Mouse (Mus musculus): ENCODE measurements around the gene Mapk3. TPM values are rescaled to one million over a fixed set of nuclear protein-coding genes. Genes with fewer than 3 reads are reported as not detected.
A peak's percentile ranks its signal among the peaks of the same experiment; 100 is the strongest.
"Not testable (repeated sequence)": the region's sequence is repeated elsewhere in the genome, so short reads cannot be mapped to it uniquely, and the experiment has no call there.

Mapk3 gene
- 49.6 and 50.3 TPM in 2 replicates for polyA plus RNA-seq (2015; fragmentation: Nextera tagmentation; extraction: Ambion mirVana)

DNA sequence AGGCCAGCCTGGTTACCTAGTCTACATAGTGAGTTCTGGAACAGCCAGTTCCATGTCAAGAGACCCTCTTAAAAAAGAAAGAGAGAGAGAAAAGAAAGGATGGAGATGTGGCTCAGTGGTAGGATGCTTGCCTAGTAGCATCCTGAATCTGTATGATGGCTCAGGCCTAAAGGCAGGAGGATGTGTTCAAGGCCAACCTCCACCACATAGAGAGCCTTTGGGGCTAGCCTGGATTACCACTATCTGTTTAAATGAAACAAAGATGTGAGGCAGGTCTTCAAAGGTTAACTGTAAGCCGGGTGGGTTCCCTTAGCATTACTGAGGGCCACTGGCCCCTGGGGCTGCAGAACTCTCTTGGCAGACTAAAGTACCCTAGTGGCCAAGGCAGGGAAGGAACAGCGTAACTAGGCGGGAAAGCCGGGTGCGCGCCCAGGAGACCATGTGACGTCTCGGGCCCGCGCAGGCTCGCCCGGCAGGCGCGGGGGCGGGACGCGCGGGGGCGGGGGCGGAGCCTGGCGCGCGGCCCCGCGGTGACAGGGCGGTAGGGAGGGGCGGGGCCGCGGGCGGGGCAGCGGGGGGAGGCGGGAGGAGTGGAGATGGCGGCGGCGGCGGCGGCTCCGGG lies at the start of gene Mapk3:
Mapk3 (plus strand) TSS at position 552 of the 622 bp plus-strand sequence.
- Histone ChIP-seq H3K4me2 (replicated peaks) (peak within 1 kb of the TSS; percentile 93), H3K27ac (peak within 1 kb of the TSS; percentile 69), H3K9ac (peak within 1 kb of the TSS; percentile 85), H3K4me3 (peak within 1 kb of the TSS; percentile 82), H3K9me3 (no peaks in the 10 kb centered on the region), H3K4me1 (peaks cover 39% of the 10 kb centered on the region), H3K27me3 (no peaks in the 10 kb centered on the region), H3K36me3 (peaks cover 17% of the 10 kb centered on the region)
- peak; percentile 73 for ATAC-seq (ENCODE audit: low FRiP score, low read depth)
- WGBS, result 1% methylated on average over 30 of the region's 38 CpGs

DNA sequence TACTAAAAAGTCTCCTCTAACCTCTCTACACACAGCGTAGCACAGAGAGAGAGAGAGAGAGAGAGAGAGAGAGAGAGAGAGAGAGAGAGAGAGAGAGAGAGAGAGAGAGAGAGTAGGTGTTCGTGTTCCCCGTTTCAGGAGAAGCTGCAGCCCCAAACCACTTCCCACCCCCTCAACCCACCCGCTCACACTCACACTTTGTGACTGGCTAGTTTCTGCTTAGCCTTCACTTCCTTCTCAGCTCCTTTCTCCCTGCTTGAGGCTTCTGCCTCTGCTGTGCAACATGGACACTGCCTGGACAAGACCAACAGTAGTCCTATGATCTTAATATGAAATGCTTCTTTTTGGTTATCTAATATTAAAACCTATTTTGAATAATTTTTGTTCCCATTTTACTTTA lies 49.1 kb upstream of the Mapk3 start:
- no peak for ATAC-seq (ENCODE audit: low FRiP score, low read depth)
- H3K27ac ChIP-seq, result no peak overlapping the region
- H3K4me1 ChIP-seq, result peaks cover under 1% of the 10 kb centered on the region
- no peaks in the 10 kb centered on the region for H3K9me3 ChIP-seq
- no peak overlapping the region for H3K4me2 ChIP-seq (replicated peaks)
- WGBS, result 60% methylated on average over 4 of the region's 4 CpGs
- peaks cover 10% of the 10 kb centered on the region for H3K27me3 ChIP-seq
- H3K4me3 ChIP-seq, result no peak overlapping the region
- no peaks in the 10 kb centered on the region for H3K36me3 ChIP-seq
- H3K9ac ChIP-seq, result no peak overlapping the region

DNA sequence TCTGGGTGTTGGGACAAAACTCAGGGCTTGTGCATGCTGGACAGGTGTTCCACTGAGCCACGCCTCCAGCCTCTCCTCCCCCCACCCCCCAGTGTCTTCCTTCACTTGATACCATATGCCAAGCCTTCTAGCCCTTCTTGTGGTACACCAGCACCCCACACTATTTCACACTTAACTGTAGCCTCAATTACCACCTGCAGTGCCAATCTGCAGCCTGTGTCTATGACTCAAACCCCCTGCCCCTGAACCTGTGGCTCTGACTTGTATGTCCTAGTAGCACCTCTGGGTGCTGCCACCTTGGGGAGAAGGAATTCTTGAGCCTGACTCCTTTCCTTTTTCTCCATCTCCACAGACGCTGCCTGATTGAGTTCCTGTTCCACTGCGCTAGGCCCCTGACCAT lies 47.5 kb upstream of the Mapk3 start:
- H3K4me3 ChIP-seq, result no peak overlapping the region
- H3K27me3 ChIP-seq, result no peaks in the 10 kb centered on the region
- H3K9me3 ChIP-seq, result no peaks in the 10 kb centered on the region
- no peak overlapping the region for H3K9ac ChIP-seq
- ATAC-seq (ENCODE audit: low FRiP score, low read depth), result no peak
- WGBS, result 75% methylated on average over 3 of the region's 3 CpGs
- H3K36me3 ChIP-seq, result no peaks in the 10 kb centered on the region
- no peaks in the 10 kb centered on the region for H3K4me1 ChIP-seq
- no peak overlapping the region for H3K27ac ChIP-seq
- no peak overlapping the region for H3K4me2 ChIP-seq (replicated peaks)

DNA sequence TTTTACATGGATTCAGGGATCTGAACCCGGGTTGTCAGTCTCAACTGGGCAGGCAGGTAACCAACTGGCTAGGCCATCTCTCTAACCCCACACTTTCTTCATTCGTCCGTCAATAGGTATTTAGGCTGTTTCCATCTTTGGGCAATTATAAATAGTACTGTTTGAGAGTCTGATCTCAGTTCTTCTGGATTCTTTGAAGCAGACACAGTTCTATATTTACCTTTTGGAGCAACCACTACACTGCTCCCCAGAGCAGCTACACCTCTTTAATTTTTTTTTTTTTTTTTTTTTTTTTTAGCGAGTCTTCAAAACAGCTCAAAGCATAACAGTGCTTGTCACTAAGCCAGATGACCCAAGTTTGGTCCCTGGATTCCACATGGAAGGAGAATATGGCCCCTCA lies 43.7 kb upstream of the Mapk3 start:
- WGBS, result 77% methylated on average over 4 of the region's 4 CpGs
- H3K9me3 ChIP-seq, result no peaks in the 10 kb centered on the region
- no peak overlapping the region for H3K4me3 ChIP-seq
- no peak for ATAC-seq (ENCODE audit: low FRiP score, low read depth)
- no peak overlapping the region for H3K9ac ChIP-seq
- H3K36me3 ChIP-seq, result no peaks in the 10 kb centered on the region
- no peaks in the 10 kb centered on the region for H3K27me3 ChIP-seq
- no peak overlapping the region for H3K4me2 ChIP-seq (replicated peaks)
- no peak overlapping the region for H3K27ac ChIP-seq
- no peaks in the 10 kb centered on the region for H3K4me1 ChIP-seq

DNA sequence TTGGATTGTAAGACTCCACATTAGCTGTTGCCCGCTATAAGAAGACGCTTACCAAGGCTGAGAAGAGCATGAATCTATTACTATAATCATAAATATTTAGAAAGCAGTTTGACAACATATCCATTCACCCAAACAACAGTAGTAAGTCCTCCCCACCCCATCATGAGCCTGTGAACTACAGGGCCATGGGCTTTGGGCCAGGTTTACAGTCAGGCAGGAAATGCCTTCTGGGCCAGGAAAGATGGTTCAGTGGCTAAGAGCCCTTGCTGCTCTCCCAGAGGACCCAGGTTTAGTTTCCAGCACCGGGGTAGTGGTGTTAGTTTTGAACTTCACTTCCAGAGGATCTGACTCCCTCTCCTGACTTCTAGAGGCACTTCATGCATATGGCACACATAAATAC lies 41.8 kb upstream of the Mapk3 start:
- no peaks in the 10 kb centered on the region for H3K36me3 ChIP-seq
- no peak overlapping the region for H3K9ac ChIP-seq
- H3K27me3 ChIP-seq, result no peaks in the 10 kb centered on the region
- H3K27ac ChIP-seq, result no peak overlapping the region
- H3K4me1 ChIP-seq, result no peaks in the 10 kb centered on the region
- no peak overlapping the region for H3K4me2 ChIP-seq (replicated peaks)
- no peak for ATAC-seq (ENCODE audit: low FRiP score, low read depth)
- H3K9me3 ChIP-seq, result no peaks in the 10 kb centered on the region
- no peak overlapping the region for H3K4me3 ChIP-seq
- 89% methylated on average over 3 of the region's 3 CpGs for WGBS

DNA sequence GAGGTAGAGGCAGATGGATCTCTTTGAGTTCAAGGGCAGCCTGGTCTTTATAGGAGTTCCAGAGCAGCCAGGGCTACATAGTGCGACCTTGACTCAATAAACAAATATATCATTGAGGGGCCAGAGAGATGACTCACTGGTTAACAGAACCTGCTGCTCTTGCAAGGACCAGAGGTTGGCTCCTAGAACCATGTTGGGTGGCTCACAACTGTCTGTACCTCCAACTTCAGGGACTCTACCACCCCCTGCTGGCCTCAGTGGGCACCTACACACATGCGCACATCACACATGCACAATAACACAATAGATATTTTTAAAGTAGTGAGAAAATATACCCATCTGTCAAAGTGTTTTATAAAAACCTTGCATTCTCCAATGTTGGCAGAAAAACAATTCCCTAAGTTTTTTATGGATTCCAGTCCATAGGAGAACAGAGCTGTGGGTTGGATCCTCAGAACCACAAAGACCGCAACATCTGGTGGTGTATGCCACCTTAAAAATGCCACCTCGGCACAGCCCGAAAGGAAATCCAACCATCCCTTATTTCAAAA lies 40.5 kb upstream of the Mapk3 start:
- 95% methylated on average over 5 of the region's 5 CpGs for WGBS
- H3K9me3 ChIP-seq, result 0 out of 2 replicates have a peak, but pooled peaks cover 5% of the 10 kb centered on the region
- no peaks in the 10 kb centered on the region for H3K4me1 ChIP-seq
- ATAC-seq (ENCODE audit: low FRiP score, low read depth), result no peak
- H3K27ac ChIP-seq, result no peak overlapping the region
- no peak overlapping the region for H3K9ac ChIP-seq
- H3K4me2 ChIP-seq (replicated peaks), result no peak overlapping the region
- H3K36me3 ChIP-seq, result no peaks in the 10 kb centered on the region
- no peak overlapping the region for H3K4me3 ChIP-seq
- H3K27me3 ChIP-seq, result no peaks in the 10 kb centered on the region

DNA sequence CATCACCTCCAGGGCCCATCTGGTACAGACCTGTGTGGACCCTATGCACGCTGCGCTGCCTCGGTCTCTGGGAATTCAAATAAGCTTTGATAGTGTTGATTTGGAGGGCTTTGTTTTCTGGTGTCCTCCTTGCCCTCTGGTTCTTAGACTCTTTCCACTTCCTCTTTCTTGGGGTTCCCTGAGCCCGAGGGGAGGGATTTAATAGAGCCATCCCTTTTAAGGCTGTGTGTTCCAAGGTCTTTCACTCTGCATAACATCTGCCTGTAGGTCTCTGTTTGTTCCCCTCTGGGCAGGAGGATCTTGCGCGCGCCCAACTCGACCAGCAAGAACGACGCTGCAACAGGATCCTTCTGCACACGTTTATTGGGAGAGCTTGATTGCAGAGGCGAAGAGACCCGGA lies 37.8 kb upstream of the Mapk3 start:
- 0 out of 2 replicates have a peak, but pooled peaks cover 5% of the 10 kb centered on the region for H3K9me3 ChIP-seq
- 85% methylated on average over 13 of the region's 13 CpGs for WGBS
- H3K4me1 ChIP-seq, result no peaks in the 10 kb centered on the region
- ATAC-seq (ENCODE audit: low FRiP score, low read depth), result no peak
- no peak overlapping the region for H3K4me3 ChIP-seq
- no peak overlapping the region for H3K9ac ChIP-seq
- H3K4me2 ChIP-seq (replicated peaks), result no peak overlapping the region
- H3K27ac ChIP-seq, result no peak overlapping the region
- no peaks in the 10 kb centered on the region for H3K27me3 ChIP-seq
- no peaks in the 10 kb centered on the region for H3K36me3 ChIP-seq

DNA sequence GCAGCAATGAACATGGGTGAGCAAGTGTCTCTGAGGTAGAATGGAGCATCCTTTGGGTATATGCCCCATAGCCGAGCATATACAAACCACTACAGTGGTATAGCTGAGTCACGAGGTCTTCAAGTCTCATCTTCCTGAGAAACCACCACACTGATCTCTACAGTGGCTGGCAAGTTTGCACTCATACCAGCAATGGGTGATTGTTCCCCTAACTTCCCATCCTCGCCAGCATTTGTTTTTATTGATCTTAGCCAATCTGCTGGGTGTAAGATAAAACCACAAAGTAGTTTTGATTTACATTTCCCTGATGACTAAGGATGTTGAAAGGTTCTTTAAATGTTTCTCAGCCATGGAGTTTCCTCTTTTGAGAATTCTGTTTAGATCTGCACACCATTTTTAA lies 34.3 kb upstream of the Mapk3 start:
- Histone ChIP-seq H3K27me3 (no peaks in the 10 kb centered on the region), H3K36me3 (no peaks in the 10 kb centered on the region), H3K4me3 (no peak overlapping the region), H3K4me1 (no peaks in the 10 kb centered on the region), H3K27ac (no peak overlapping the region), H3K4me2 (replicated peaks) (no peak overlapping the region), H3K9me3 (0 out of 2 replicates have a peak, but pooled peaks cover 5% of the 10 kb centered on the region), H3K9ac (no peak overlapping the region)
- 71% methylated on average over 3 of the region's 3 CpGs for WGBS
- no peak for ATAC-seq (ENCODE audit: low FRiP score, low read depth)

DNA sequence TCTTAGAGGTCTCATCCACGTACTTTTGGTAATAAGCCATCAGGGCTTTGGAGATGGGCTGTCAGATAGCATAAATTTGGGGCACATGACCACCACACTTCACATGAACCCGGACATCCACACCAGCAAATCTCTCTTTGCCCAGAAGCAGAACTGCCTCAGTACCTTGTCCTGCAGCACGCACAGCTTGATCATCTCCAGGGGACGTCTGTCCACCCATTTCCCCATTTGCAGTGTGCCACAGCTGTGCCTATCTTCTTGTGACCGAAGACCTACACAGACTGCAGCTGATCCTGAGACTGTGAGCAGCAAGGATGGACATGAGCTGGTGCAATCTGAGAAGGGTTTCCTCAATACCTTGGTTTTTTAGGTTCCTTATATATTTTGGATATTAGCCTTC lies 33.7 kb upstream of the Mapk3 start:
- no peak for ATAC-seq (ENCODE audit: low FRiP score, low read depth)
- H3K4me2 ChIP-seq (replicated peaks), result no peak overlapping the region
- H3K9me3 ChIP-seq, result 0 out of 2 replicates have a peak, but pooled peaks cover 5% of the 10 kb centered on the region
- no peaks in the 10 kb centered on the region for H3K4me1 ChIP-seq
- no peak overlapping the region for H3K27ac ChIP-seq
- 77% methylated on average over 5 of the region's 5 CpGs for WGBS
- no peaks in the 10 kb centered on the region for H3K27me3 ChIP-seq
- H3K4me3 ChIP-seq, result no peak overlapping the region
- no peaks in the 10 kb centered on the region for H3K36me3 ChIP-seq
- no peak overlapping the region for H3K9ac ChIP-seq

DNA sequence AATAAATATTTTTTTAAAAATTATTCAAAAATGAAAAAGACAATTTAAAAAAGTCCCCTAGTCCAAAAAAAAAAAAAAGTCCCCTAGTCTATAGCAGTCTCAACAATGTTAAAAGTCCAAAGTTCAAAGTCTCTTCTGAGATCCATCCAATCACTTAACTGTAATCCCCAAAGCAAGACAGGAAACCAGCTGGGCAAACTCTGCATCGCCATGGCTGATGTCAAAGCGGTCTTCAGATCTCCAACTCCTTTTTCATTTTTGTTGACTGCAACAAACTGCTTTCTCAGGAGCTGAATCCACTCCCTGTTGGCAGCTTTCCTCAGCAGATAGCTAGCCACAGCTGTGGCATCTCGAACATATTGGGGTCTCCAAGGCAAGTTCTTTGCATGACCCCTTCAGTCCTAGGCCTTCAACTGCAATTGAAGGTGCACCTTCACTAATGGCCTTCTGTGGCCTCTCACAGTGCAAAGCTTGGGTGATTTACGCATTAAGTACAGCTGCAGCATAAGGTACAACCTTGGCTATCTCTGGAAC lies 29.1 kb upstream of the Mapk3 start:
- not testable (repeated sequence) for H3K9me3 ChIP-seq; H3K36me3 ChIP-seq; H3K4me3 ChIP-seq; H3K4me2 ChIP-seq (replicated peaks); H3K9ac ChIP-seq; ATAC-seq (ENCODE audit: low FRiP score, low read depth); H3K27me3 ChIP-seq; H3K27ac ChIP-seq; H3K4me1 ChIP-seq
- 82% methylated on average over 4 of the region's 4 CpGs for WGBS

DNA sequence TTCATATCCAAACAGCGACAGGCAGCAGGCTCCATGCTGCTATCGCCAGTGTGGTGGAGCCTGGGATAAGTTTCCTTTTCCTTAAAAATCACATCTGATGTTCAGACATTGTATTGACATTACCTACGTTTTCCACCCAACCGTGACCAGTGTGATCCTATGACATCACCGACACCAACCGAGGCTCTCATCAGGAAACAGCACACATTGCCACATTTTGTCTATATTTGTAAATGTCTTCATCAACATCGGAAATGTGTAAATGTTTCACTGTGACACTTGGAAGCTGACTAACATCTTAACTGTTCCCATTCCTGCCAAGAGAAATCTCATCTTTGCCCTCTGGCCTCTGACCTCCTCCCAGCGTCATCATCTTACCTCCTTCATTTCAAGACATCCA lies 23.3 kb upstream of the Mapk3 start:
- Histone ChIP-seq H3K9me3 (no peaks in the 10 kb centered on the region), H3K27ac (no peak overlapping the region), H3K4me2 (replicated peaks) (no peak overlapping the region), H3K27me3 (no peaks in the 10 kb centered on the region), H3K4me1 (0 out of 2 replicates have a peak, but pooled peaks cover 3% of the 10 kb centered on the region), H3K4me3 (no peak overlapping the region), H3K9ac (no peak overlapping the region), H3K36me3 (no peaks in the 10 kb centered on the region)
- no peak for ATAC-seq (ENCODE audit: low FRiP score, low read depth)
- 82% methylated on average over 8 of the region's 8 CpGs for WGBS

DNA sequence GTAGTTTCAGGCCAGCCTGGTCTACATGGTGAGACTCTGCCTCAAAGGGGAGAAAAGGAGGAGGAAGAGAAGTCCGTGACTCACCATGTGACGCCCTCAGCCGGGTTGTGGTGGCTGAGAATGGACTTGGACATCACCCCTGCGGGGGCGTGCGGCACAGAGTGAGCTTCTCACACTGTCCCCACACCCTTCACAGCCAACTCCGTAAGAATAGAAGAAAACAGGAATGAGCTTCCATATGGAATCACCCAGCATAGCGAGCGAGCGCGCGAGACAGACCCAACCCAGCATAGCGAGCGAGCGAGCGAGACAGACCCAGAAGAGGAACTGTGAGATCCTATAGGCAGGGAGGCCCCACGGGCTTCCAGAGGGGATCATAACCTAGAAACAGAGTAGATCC lies 19.9 kb upstream of the Mapk3 start:
- 83% methylated on average over 17 of the region's 17 CpGs for WGBS
- no peak overlapping the region for H3K4me2 ChIP-seq (replicated peaks)
- H3K36me3 ChIP-seq, result no peaks in the 10 kb centered on the region
- no peaks in the 10 kb centered on the region for H3K9me3 ChIP-seq
- no peak overlapping the region for H3K4me3 ChIP-seq
- 0 out of 2 replicates have a peak, but pooled peaks cover 4% of the 10 kb centered on the region for H3K4me1 ChIP-seq
- H3K27ac ChIP-seq, result no peak overlapping the region
- H3K9ac ChIP-seq, result no peak overlapping the region
- ATAC-seq (ENCODE audit: low FRiP score, low read depth), result no peak
- no peaks in the 10 kb centered on the region for H3K27me3 ChIP-seq
